Mouse (Mus musculus): ENCODE measurements around the gene Muc3a.

- TF ChIP-seq RCOR1 (IDR thresholded peaks at IDR 0.05; ENCODE audit: low read depth, low read length) (no peak), TAL1 (IDR thresholded peaks at IDR 0.05; ENCODE audit: low read length) (no peak), MAX (IDR thresholded peaks at IDR 0.05; ENCODE audit: low read length) (no peak), E2F4 (IDR thresholded peaks at IDR 0.05; ENCODE audit: borderline replicate concordance, low read depth, low read length) (no peak), GATA1 (IDR thresholded peaks at IDR 0.05; ENCODE audit: low read depth, low read length) (no peak), POLR2AphosphoS5 (IDR thresholded peaks at IDR 0.05; ENCODE audit: borderline replicate concordance, low read depth, low read length) (no peak), ZC3H11A (IDR thresholded peaks at IDR 0.05; ENCODE audit: low read depth, low read length) (no peak), ZKSCAN1 (IDR thresholded peaks at IDR 0.05; ENCODE audit: low read depth, low read length) (no peak), KAT2A (conservative IDR thresholded peaks at IDR 0.05; ENCODE audit: low read depth, low read length) (no peak), ETS1 (IDR thresholded peaks at IDR 0.05; ENCODE audit: low read depth, low read length) (no peak), POLR2A (IDR thresholded peaks at IDR 0.05; ENCODE audit: control insufficient read depth in 1 of 2, insufficient read depth in 1 of 2, low read depth in 1 of 2, low read length in 2 of 2, poor library complexity in 1 of 2) (no peak), POLR2AphosphoS2 (IDR thresholded peaks at IDR 0.05; ENCODE audit: low read length) (no peak), BHLHE40 (IDR thresholded peaks at IDR 0.05; ENCODE audit: borderline replicate concordance, low read depth, low read length) (no peak)
These were observed 6.9 kb downstream of the Muc3a start for GRCm38 (mm10) chr5:137205301-137205700.

Data from MEL (cell line).